Mouse (Mus musculus): Measurements from ENCODE around the gene Lrch1.

GRCm38 (mm10) chr14:74893085-74893648 is 54.5 kb downstream of the Lrch1 start:
- TF ChIP-seq CTCF (IDR thresholded peaks at IDR 0.05; ENCODE audit: insufficient read depth, low read depth, low read length) (no peak), POLR2A (IDR thresholded peaks at IDR 0.05; ENCODE audit: insufficient read depth, low read depth, low read length) (no peak)
